Mouse (Mus musculus) adrenal gland, adult 2 months (tissue): ENCODE measurements around the gene Pi4ka. TPM values are rescaled to one million over a fixed set of nuclear protein-coding genes. Genes with fewer than 3 reads are reported as not detected.

Experiments used
- DNase-seq: peaks from one replicate; pipeline ENCODE4 v3.0.0; 2021
- long read RNA-seq: library from polyadenylated mRNA; stranded (forward); transcript quantifications from one replicate; pipeline ENCODE4 v2.0.0, GENCODE M21; 2021
- polyA plus RNA-seq: library from polyadenylated mRNA; depleted of rRNA; stranded (reverse); fragments of >200 nt; gene quantifications from 2 replicates; pipeline ENCODE4 v1.2.3, GENCODE M21; 2012; rRNA removed
- total RNA-seq, 2 experiments: library from RNA; stranded (reverse); gene quantifications; 2 replicates each; pipeline ENCODE4 v1.2.3; 2021

Pi4ka gene
- 100 to 1,000 TPM in 1 of 2 experiments, 10 to 100 TPM in 1; 84.8 to 119 TPM for total RNA-seq
- polyA plus RNA-seq = 30.4 and 39.6 TPM in 2 replicates
- long read RNA-seq, full-length matches to known transcripts = 4 of 14 reads
- long read RNA-seq, partial matches to known transcripts = 9 of 14 reads
- long read RNA-seq, other reads (novel, unspliced or antisense) = 1 of 14 reads

GRCm38 (mm10) chr16:17405736-17406443, at the start of gene Pi4ka, which contains the start of gene Snap29:
Gene Pi4ka (minus strand): TSS chr16:17406314.
Gene Snap29 (plus strand): TSS chr16:17405986.
- DNase-seq = peak; percentile 100

GRCm38 (mm10) chr16:17452373-17452715, 46.2 kb upstream of the Pi4ka start:
- no peak for DNase-seq

- DNase-seq = peak; percentile 99
Observed at GRCm38 (mm10) chr16:17451541-17452372, 45.6 kb upstream of the Pi4ka start, which contains the start of gene Crkl. Gene Crkl (plus strand): TSS chr16:17451987.

GRCm38 (mm10) chr16:17432576-17432975, 26.5 kb upstream of the Pi4ka start:
- DNase-seq = peak; percentile 21

- no peak for DNase-seq
Observed at GRCm38 (mm10) chr16:17423021-17423420, 16.9 kb upstream of the Pi4ka start.

GRCm38 (mm10) chr16:17410209-17410608, 4.1 kb upstream of the Pi4ka start:
- DNase-seq = peak; percentile 23

GRCm38 (mm10) chr16:17409046-17409445, 2.9 kb upstream of the Pi4ka start:
- DNase-seq = no peak

- no peak for DNase-seq
Observed at GRCm38 (mm10) chr16:17406512-17407231, 558 bp upstream of the Pi4ka start.

- peak; percentile 87 for DNase-seq
Observed at GRCm38 (mm10) chr16:17405271-17405696, 830 bp downstream of the Pi4ka start.

- peak; percentile 40 for DNase-seq
Observed at GRCm38 (mm10) chr16:17402855-17403254, 3.3 kb downstream of the Pi4ka start.

- peak; percentile 28 for DNase-seq
Observed at GRCm38 (mm10) chr16:17392784-17393183, 13.3 kb downstream of the Pi4ka start.

- DNase-seq = no peak
Observed at GRCm38 (mm10) chr16:17383594-17384326, 22.4 kb downstream of the Pi4ka start.

- no peak for DNase-seq
Observed at GRCm38 (mm10) chr16:17382306-17382705, 23.8 kb downstream of the Pi4ka start.

GRCm38 (mm10) chr16:17358787-17359186, 47.3 kb downstream of the Pi4ka start:
- no peak for DNase-seq

- DNase-seq = no peak
Observed at GRCm38 (mm10) chr16:17356031-17356430, 50.1 kb downstream of the Pi4ka start.

GRCm38 (mm10) chr16:17346766-17347165, 59.3 kb downstream of the Pi4ka start:
- DNase-seq = no peak

GRCm38 (mm10) chr16:17345813-17346155, 60.3 kb downstream of the Pi4ka start:
- DNase-seq = no peak

GRCm38 (mm10) chr16:17345141-17345812, 60.8 kb downstream of the Pi4ka start:
- DNase-seq = no peak

- no peak for DNase-seq
Observed at GRCm38 (mm10) chr16:17341847-17342246, 64.3 kb downstream of the Pi4ka start.

GRCm38 (mm10) chr16:17340705-17341104, 65.4 kb downstream of the Pi4ka start:
- no peak for DNase-seq

GRCm38 (mm10) chr16:17339701-17340100, 66.4 kb downstream of the Pi4ka start:
- DNase-seq = no peak
